Mouse (Mus musculus) urinary bladder, postnatal 4 days (tissue): ENCODE measurements around the gene Drd2.

Experiments used
- DNase-seq, 2 experiments: peaks; one replicate each; pipeline ENCODE4 v3.0.0; 2021 to 2022; ENCODE audit warnings: low spot score in 2 of 2

The Drd2 gene

DNA sequence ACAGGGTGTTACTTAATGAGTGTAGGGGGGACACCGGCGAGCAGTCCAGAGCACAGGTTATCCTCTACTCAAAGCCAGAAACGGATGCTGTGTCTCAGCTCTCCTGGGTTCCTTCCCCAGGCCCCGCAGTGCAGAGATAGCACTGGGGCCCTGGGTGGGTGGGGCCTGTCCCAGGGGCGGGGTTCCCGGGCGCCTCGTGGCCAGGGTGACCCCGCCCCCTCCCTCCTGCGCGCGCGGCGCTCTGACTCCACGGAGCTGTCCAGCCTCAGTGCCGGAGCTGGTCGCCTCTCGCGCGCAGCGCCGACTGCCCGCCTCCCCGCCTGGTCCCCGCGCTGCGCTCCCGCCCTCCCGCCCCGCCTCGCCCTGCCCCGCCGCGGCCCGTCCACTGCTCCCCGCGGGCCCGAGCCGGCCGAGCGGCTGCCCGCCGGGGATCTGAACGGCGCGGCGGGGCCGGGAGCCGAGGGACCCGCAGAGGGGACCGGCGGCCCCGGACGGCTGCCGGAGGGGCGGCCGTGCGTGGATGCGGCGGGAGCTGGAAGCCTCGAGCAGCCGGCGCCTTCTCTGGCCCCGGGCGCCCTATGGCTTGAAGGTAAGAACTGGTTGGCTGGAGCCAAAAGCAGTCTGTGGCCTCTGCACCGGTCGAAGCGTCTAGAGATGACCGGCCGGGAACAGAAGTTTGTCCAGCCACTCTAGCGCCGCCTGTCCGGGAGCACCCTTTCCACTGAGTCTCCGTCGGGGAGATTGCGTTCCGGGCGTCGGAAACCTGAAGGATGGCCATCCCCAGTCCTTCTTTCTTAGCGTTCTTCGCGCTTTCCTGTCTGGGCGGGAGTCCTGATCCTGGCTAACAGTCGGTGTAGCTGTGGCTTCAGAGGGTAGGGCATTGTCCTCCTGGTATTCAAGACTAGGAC, at the start of gene Drd2:
TSS of gene Drd2 (plus strand) at position 492 of the 908 bp plus-strand sequence.
- peak; percentile 17 to 64 for DNase-seq

- DNase-seq: no peak
These were observed 45.3 kb upstream of the Drd2 start for GRCm38 (mm10) chr9:49295101-49295500.

DNA sequence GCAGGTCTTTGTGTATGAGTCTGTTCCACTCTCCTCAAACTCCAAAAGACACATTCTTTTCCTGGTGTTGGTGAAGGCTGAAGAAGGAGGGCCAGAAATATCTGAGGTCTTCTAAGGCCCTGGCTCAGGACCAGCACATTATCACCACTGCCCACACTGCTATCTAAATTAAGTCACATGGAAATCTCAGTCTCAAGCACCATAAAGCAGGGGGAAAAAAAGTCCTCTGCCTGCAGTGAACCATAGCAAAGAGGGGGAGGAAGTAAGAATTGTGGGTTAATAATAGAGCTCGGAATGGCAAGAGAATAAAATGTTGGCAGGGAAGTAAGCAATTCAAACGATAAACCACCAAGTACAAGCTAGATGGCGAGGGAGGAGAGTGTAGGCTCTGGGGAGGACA, 32.9 kb upstream of the Drd2 start:
- DNase-seq: no peak

GRCm38 (mm10) chr9:49310821-49311220, 29.6 kb upstream of the Drd2 start:
- no peak for DNase-seq

GRCm38 (mm10) chr9:49318638-49319037, 21.8 kb upstream of the Drd2 start:
- no peak for DNase-seq

- DNase-seq: no peak
These were observed 578 bp downstream of the Drd2 start for GRCm38 (mm10) chr9:49341044-49341365.

DNA sequence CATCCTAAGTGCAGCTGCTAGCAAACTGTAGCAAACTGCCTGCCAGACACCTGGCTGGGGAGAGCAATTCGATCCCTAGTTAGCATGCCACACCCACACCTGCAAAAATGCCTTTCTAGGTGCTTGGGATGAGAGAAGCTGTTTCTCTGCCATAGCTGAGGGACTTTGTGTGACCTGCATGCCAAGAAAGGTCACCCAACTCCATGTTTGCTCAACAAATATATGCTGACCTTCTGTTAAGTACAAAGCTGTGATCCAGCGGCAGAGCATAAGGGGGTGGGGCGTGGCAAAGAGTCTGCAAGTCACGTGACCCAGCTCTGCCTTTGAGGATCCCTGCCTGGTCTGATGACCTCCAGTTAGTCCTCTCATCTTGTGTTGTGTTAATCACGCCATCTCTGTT, 25.3 kb downstream of the Drd2 start:
- DNase-seq: no peak

DNA sequence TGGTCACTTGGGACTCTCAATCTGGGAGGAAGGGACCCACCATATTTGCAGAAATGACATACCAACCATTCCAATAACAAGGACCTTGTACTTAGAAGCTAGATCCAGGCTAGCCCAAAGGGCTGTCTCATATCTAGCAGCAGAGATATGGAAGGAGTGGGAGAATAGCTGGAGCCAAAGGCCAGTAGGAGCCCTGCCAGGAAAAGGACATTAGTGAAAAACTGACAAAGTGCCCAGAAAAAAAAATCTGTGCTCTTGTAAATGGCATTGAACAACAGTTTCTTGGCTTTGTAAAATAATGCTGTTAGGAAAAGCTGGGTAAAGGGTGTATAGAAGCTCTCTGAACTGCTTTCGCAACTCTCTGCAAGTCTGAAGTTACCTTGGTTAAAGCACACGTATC, 33.5 kb downstream of the Drd2 start:
- no peak for DNase-seq

DNA sequence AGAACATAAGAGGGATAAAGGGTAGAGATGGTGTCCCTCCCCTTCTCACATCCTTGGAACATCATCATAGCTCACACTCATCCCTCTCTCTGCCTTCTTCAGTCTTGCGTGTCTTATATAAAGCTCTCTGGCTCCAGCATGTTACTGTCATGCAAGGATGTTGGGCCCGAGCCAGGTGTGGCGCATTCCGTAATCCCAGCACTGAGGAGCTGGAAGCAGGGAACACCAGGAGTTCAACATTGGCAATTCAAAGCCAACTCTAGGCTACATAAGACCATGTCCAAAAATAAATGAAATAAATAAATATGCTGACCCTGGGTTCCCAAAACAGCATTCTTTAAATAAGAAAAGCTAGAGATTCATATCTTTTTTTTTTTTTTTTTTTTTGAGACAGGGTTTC, 39.5 kb downstream of the Drd2 start:
- no peak for DNase-seq

GRCm38 (mm10) chr9:49384041-49384440, 43.6 kb downstream of the Drd2 start:
- DNase-seq: no peak

DNA sequence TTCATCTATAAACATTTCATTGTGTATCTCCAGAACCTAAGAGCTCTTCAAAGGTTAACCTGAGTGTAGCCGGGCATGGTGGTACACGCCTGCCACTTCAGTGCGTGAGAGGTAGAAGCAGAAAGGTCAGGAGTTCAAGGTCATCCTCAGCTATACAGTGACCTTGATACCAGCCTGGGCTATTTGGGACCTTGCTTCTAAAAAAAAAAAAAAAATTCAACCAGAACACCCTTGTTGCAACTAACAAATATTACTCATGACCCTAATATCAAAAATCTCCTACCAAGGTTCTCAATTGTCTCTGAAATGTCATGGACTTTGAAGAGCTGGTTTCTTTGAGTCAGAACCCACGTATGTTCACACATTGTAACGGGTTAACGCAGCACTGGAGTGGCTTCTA, 44.4 kb downstream of the Drd2 start:
- no peak for DNase-seq

DNA sequence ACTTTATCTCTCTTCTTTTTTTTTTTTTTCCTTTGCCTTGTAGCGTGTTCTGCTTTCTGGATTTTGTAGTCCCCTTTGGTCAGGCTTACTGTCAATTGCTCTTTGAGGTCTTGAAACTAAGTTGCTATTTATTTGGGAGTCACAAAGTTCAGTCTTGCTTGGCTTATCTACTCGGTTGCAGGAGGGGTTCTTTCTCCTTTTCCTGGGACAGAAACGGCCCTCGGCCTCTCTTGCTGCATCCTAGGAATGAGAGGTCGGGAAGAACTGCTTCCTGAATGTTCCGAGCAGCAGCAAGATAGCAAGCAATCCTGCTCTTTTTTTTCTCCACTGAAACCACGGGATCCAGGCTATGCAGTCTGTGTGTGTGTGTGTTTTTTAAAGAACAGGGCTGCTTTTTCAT, 44.9 kb downstream of the Drd2 start:
- DNase-seq: no peak

GRCm38 (mm10) chr9:49386119-49386518, 45.7 kb downstream of the Drd2 start:
- no peak for DNase-seq

GRCm38 (mm10) chr9:49392242-49392641, 51.8 kb downstream of the Drd2 start:
- DNase-seq: no peak

- no peak for DNase-seq
These were observed 55.6 kb downstream of the Drd2 start for GRCm38 (mm10) chr9:49396006-49396405.

GRCm38 (mm10) chr9:49403711-49404110, 63.3 kb downstream of the Drd2 start:
- no peak for DNase-seq

DNA sequence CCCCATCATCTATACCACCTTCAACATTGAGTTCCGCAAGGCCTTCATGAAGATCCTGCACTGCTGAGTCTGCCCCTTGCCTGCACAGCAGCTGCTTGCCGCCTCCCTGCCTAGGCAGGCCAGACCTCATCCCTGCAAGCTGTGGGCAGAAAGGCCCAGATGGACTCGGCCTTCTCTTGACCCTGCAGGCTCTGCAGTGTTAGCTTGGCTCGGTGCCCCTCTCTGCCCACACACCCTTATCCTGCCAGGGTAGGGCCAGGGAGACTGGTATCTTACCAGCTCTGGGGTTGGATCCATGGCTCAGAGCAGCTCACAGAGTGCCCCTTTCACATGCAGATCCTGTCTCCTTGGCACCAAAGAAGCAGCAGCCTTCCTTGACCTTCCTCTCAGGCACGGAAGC, 66.6 kb downstream of the Drd2 start:
- no peak for DNase-seq

DNA sequence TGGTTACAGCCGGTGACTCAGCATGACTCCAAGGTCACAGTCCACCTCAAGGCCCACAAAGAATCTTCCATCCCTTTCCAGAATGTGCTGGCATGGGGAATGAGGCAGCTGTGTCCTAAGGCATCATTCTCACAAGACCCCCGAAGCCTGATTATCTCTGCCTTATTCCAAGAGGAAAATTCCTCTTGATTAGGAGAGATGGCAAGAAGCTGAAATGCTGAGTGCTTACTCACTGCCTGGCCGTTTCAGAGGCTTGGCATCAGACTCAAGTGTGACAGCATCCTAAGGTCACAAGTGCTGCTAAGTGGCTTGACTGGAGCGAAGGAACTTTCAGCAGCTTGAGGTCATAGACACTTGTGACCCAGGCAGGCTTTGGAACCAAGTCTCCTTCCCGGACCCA, 70.2 kb downstream of the Drd2 start:
- DNase-seq: no peak

- DNase-seq: no peak
These were observed 83.4 kb downstream of the Drd2 start for GRCm38 (mm10) chr9:49423866-49424265.

GRCm38 (mm10) chr9:49425585-49425984, 85.2 kb downstream of the Drd2 start:
- no peak for DNase-seq

GRCm38 (mm10) chr9:49426921-49427320, 86.5 kb downstream of the Drd2 start, which contains the start of gene Ankk1:
Gene Ankk1 (minus strand): TSS chr9:49427021.
- DNase-seq: no peak

- no peak for DNase-seq
These were observed 87.1 kb downstream of the Drd2 start for GRCm38 (mm10) chr9:49427478-49427877.

DNA sequence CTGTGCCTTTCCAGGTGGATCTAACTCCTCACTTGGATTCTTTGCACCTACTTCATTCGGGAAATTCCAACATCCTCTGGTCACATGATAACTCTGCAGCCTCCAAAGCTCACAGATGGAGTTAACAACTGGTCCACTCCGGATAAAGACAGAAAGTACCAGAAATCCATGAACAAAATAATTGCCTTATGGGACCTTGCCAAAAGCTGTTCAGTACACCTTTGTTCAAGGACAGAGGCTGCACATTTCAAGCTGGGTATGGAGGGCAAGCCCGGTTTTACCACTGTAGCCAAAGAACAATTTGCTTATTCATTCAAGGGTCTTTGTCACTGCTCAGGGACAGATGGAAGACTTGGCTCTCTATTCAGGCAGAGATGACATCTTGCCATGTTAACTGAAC, 102.2 kb downstream of the Drd2 start:
- no peak for DNase-seq

- no peak for DNase-seq
These were observed 110.1 kb downstream of the Drd2 start for GRCm38 (mm10) chr9:49450491-49450890.
